20 mouse cellular contexts compared by ENCODE assay signal in the genomic region with DNA sequence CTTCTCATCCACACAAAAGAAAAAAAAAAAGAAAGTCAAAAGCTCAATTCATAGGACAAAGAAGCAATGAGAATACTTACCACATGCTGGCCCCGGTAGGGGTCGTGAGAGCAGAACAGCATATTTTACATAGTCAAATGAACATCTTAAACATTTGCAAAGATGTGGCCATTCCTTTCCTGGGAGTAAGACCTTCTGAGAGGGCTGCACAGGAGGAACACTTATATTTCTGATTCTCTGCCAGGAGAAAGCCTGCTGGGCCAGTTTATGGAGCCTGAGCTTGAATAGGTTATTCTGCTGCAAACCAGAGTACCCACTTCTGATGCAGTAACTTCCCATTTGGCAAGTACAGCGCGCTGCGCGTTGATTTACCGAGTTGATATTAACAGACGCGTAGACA. TPM values are rescaled to one million over a fixed set of nuclear protein-coding genes. Genes with fewer than 3 reads are reported as not detected.
A peak's percentile ranks its signal among the peaks of the same experiment; 100 is the strongest.
DNase-seq lines count a peak whose midpoint lies in the region; ATAC-seq and TF ChIP-seq lines count a peak whose summit lies in the region.
"Had no signal": no experiment of that assay in that cellular context is flagged by ENCODE, and none has a peak within 500 bp of the region (broad histone marks: within the 10 kb centered on the region; RNA-seq: fewer than 3 reads in every experiment).

No protein-coding gene starts in this region.

- H3K36me3 ChIP-seq in hindbrain, postnatal 0 days (ENCODE audit: insufficient read depth, low read length), result no peaks in the 10 kb centered on the region
- H3K36me3 ChIP-seq in hindbrain, embryonic 10.5 days, result no peaks in the 10 kb centered on the region
- H3K36me3 ChIP-seq: heart, embryonic 13.5 days had no signal

- no peaks in the 10 kb centered on the region for H3K27me3 ChIP-seq in hindbrain, postnatal 0 days (ENCODE audit: insufficient read depth, low read length)
- no peaks in the 10 kb centered on the region for H3K27me3 ChIP-seq in hindbrain, embryonic 10.5 days (ENCODE audit: insufficient read depth, poor library complexity, severe bottlenecking)
- H3K27me3 ChIP-seq: heart, embryonic 13.5 days had no signal

- peak; percentile 9 for DNase-seq in hindbrain, postnatal 0 days (ENCODE audit: low spot score)
- no peak for DNase-seq in hindbrain, embryonic 10.5 days (ENCODE audit: low spot score)
- DNase-seq in ES-CJ7 (ENCODE audit: low read depth, low spot score), result peak; percentile 28
- peak; percentile 10 for DNase-seq in fat pad, adult 2 months (ENCODE audit: extremely low read depth, low read depth, low spot score)
- peak; percentile 49 for DNase-seq in lung, postnatal 10 days
- DNase-seq in adrenal gland, postnatal 36 days, result no peak
- DNase-seq: cerebellum, postnatal 25 days; heart, adult 11 months; heart, postnatal 4 days; kidney, adult 8-10 months; right cerebral cortex, postnatal 25 days had no signal

- 36% methylated on average over 9 of the region's 9 CpGs for WGBS in hindbrain, postnatal 0 days
- WGBS in hindbrain, embryonic 10.5 days, result 60% methylated on average over 9 of the region's 9 CpGs

- no peaks in the 10 kb centered on the region for H3K9me3 ChIP-seq in hindbrain, postnatal 0 days (ENCODE audit: low read length)
- no peaks in the 10 kb centered on the region for H3K9me3 ChIP-seq in hindbrain, embryonic 10.5 days
- H3K9me3 ChIP-seq: heart, embryonic 13.5 days had no signal

- H3K27ac ChIP-seq in hindbrain, postnatal 0 days, result no peak overlapping the region
- H3K27ac ChIP-seq in hindbrain, embryonic 10.5 days, result no peak overlapping the region
- H3K27ac ChIP-seq: heart, embryonic 13.5 days; layer of hippocampus, adult 2 months; liver, embryonic 14.5 days had no signal

- H3K4me1 ChIP-seq in hindbrain, postnatal 0 days (ENCODE audit: insufficient read depth, low read length), result no peaks in the 10 kb centered on the region
- H3K4me1 ChIP-seq in hindbrain, embryonic 10.5 days (replicated peaks), result peaks cover 18% of the 10 kb centered on the region

- H3K4me3 ChIP-seq in hindbrain, postnatal 0 days (ENCODE audit: low read length), result no peak overlapping the region
- H3K4me3 ChIP-seq in hindbrain, embryonic 10.5 days, result no peak overlapping the region
- H3K4me3 ChIP-seq: erythroblast, embryonic 14.5 days; heart, embryonic 13.5 days; layer of hippocampus, adult 2 months had no signal

- ATAC-seq in hindbrain, postnatal 0 days, result no peak
- ATAC-seq in megakaryocyte progenitor cell, adult 5-6 weeks (replicated peaks; ENCODE audit: poor library complexity), result no peak
- ATAC-seq: forebrain, embryonic 16.5 days; inflammation-experienced regulatory T-cells, adult 6 months; midbrain, embryonic 16.5 days had no signal

- no peak overlapping the region for H3K9ac ChIP-seq in hindbrain, postnatal 0 days (replicated peaks; ENCODE audit: low read length)
- H3K9ac ChIP-seq: heart, embryonic 13.5 days; liver, embryonic 14.5 days had no signal

- TF ChIP-seq CTCF in hindbrain, postnatal 0 days (IDR thresholded peaks at IDR 0.05; ENCODE audit: low read depth), result no peak

- H3K4me2 ChIP-seq in hindbrain, postnatal 0 days (ENCODE audit: low read depth, low read length), result 0 out of 2 replicates have a peak overlapping the region, but pooled peaks have one; percentile 2
- H3K4me2 ChIP-seq: heart, embryonic 13.5 days had no signal

RNA-seq across cellular contexts. Expression of a gene that starts 55.5 kb away (rescaled TPM):
- total RNA-seq in hindbrain, postnatal 0 days (2014; rRNA removed), result 3.5 and 4.6 TPM in 2 replicates
- 0.34 and 0.44 TPM in 2 replicates for polyA plus RNA-seq in hindbrain, postnatal 0 days (2015; fragmentation: Nextera tagmentation; extraction: Ambion mirVana)
- 1.1 TPM in 2 replicates for polyA plus RNA-seq in hindbrain, embryonic 10.5 days (2016; fragmentation: Nextera tagmentation; extraction: Ambion mirVana)
- total RNA-seq in megakaryocyte progenitor cell, adult 5-6 weeks (2015), result 5.4 and 6.6 TPM in 2 replicates
- 13.2 and 13.3 TPM in 2 replicates for total RNA-seq in megakaryocyte progenitor cell, adult 5-6 weeks (2017)
- 10 to 100 TPM in 1 of 2 experiments, 1 to 10 TPM in 1; 8.4 to 12.5 TPM for total RNA-seq in adrenal gland, postnatal 36 days (2021)
- total RNA-seq: megakaryocyte-erythroid progenitor cell, adult 5-6 weeks had no signal
- polyA plus RNA-seq: erythroblast, embryonic 14.5 days; inflammation-experienced regulatory T-cells, adult 6 months had no signal

Comparison
In these comparisons a context has a peak if more than half of its experiments do, and no peak if none do; other contexts are left out.
1. DNase-seq: peak in hindbrain, postnatal 0 days (single experiment), ES-CJ7 (single experiment), fat pad, adult 2 months (single experiment) and lung, postnatal 10 days (single experiment); none in hindbrain, embryonic 10.5 days (single experiment) and adrenal gland, postnatal 36 days (0 of 2).